Mouse (Mus musculus) CD8-positive naive resting alpha-beta T cell, adult 57 days (primary cell): ENCODE measurements around the gene Ear2. TPM values are rescaled to one million over a fixed set of nuclear protein-coding genes. Genes with fewer than 3 reads are reported as not detected.

Experiments used
- total RNA-seq: library from RNA; stranded (reverse); gene quantifications from one replicate; pipeline ENCODE4 v1.2.4, GENCODE M21; 2023

The Ear2 gene
- 1.3 TPM for total RNA-seq

GRCm38 (mm10) chr14:44102354-44102753 lies at the start of gene Ear2:
TSS of gene Ear2 (plus strand) at chr14:44102654.

DNA sequence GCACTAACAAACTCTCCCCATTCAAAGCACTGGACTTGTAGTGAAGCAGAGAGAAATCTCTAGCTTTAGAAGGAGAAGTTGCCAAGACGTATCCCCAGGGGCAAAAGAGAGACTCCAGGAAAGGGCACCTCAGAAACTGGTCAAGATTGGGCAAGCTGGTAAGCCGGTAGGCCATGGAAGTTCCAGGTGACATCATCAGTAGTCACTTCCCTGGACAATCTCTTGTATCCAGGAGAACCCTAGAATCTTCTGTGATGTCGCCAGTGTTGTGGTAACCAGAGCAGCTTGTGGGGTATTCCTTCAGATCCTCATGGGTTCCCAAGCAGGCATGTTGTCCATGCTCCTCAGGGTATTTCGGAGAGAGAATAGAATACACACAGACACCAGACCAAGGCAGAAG lies 21.1 kb downstream of the Ear2 start, which contains the start of gene Gm3327:
TSS of gene Gm3327 (plus strand) at position 301 of the 400 bp plus-strand sequence.

Other genes with a start within 250 kb of the Ear2 start
- gene Ear1, start 227.1 kb upstream of the Ear2 start, total RNA-seq, result not detected
- gene Ear10, start 179.1 kb upstream of the Ear2 start, total RNA-seq, result not detected
- not detected for gene Gm8113, start 177.3 kb upstream of the Ear2 start, total RNA-seq
- not detected for gene Ang5, start 145.6 kb upstream of the Ear2 start, total RNA-seq
- not detected for gene Ang6, start 100.4 kb upstream of the Ear2 start, total RNA-seq
- not detected for gene Gm3327, start 21.2 kb downstream of the Ear2 start, total RNA-seq
- gene Gm8212, start 95.0 kb downstream of the Ear2 start, total RNA-seq, result not detected
- gene 4930503E14Rik, start 110.6 kb downstream of the Ear2 start, total RNA-seq, result not detected
- gene Gm8220, start 182.9 kb downstream of the Ear2 start, total RNA-seq, result not detected
- not detected for gene Gm5930, start 235.9 kb downstream of the Ear2 start, total RNA-seq